Mouse (Mus musculus) large intestine, adult 2 months (tissue): ENCODE results near the gene Zfp938. TPM values are rescaled to one million over a fixed set of nuclear protein-coding genes. Genes with fewer than 3 reads are reported as not detected.

Experiments used
- DNase-seq: peaks from one replicate; pipeline ENCODE4 v3.0.0-alpha.2; 2012; ENCODE audit warnings: low read depth, low spot score
- WGBS: fragments of 180-500 bp; shearing (Covaris S2); methylation state at CpG from one replicate; pipeline ENCODE4 v1.1.7; 2018; 5-methylcytosine and 5-hydroxymethylcytosine counted together
- polyA plus RNA-seq: library from polyadenylated mRNA; depleted of rRNA; stranded (reverse); fragments of >200 nt; gene quantifications from 2 replicates; pipeline ENCODE4 v1.2.3, GENCODE M21; 2012; rRNA removed

Gene Zfp938
- 0.81 and 0.97 TPM in 2 replicates for polyA plus RNA-seq

- peak; percentile 75 for DNase-seq
- 2% methylated on average over 27 of the region's 27 CpGs for WGBS
Observed at GRCm38 (mm10) chr10:82240742-82241400, at the start of gene Zfp938. TSS of gene Zfp938 (minus strand) at chr10:82241280.

- no peak for DNase-seq
- 86% methylated on average over 2 of the region's 2 CpGs for WGBS
Observed at GRCm38 (mm10) chr10:82257331-82257730, 16.3 kb upstream of the Zfp938 start.

- DNase-seq = no peak
Observed at GRCm38 (mm10) chr10:82245021-82245420, 3.9 kb upstream of the Zfp938 start.

- WGBS = 59% methylated on average over 5 of the region's 5 CpGs
- DNase-seq = no peak
Observed at GRCm38 (mm10) chr10:82241401-82241788, 315 bp upstream of the Zfp938 start.

- DNase-seq = peak; percentile 83
- WGBS = 3% methylated on average over 47 of the region's 47 CpGs
Observed at GRCm38 (mm10) chr10:82178257-82179064, 62.6 kb downstream of the Zfp938 start.

Other genes with a start within 250 kb of the Zfp938 start
- 2.0 and 2.5 TPM in 2 replicates for gene Zfp873, start 193.2 kb downstream of the Zfp938 start, polyA plus RNA-seq
- gene BC024063, start 157.9 kb downstream of the Zfp938 start, polyA plus RNA-seq = 0.05 and 0.10 TPM in 2 replicates
- 0.25 and 0.33 TPM in 2 replicates for gene AU041133, start 113.3 kb downstream of the Zfp938 start, polyA plus RNA-seq
- gene 4932415D10Rik, start 75.3 kb upstream of the Zfp938 start, polyA plus RNA-seq = not detected in 2 replicates
- 0.12 and 0.37 TPM in 2 replicates for gene Gm4924, start 113.0 kb upstream of the Zfp938 start, polyA plus RNA-seq